Comparison of ENCODE assay signal across 22 mouse cellular contexts in genomic region chr6:89637977-89638376, GRCm38 (mm10). TPM values are rescaled to one million over a fixed set of nuclear protein-coding genes. Genes with fewer than 3 reads are reported as not detected.
DNase-seq lines count a peak whose midpoint lies in the region; ATAC-seq and TF ChIP-seq lines count a peak whose summit lies in the region.
"Had no signal": no experiment of that assay in that cellular context is flagged by ENCODE, and none has a peak within 500 bp of the region (broad histone marks: within the 10 kb centered on the region; RNA-seq: fewer than 3 reads in every experiment).

No protein-coding gene starts in this region.

- H3K4me1 ChIP-seq in liver, embryonic 12.5 days: peaks cover under 1% of the 10 kb centered on the region

- no peak for TF ChIP-seq CTCF in gastrocnemius, adult 2 months (IDR thresholded peaks at IDR 0.05)

- peak; percentile 87 for DNase-seq in heart, adult 11 months
- DNase-seq in heart, adult 8-10 months (ENCODE audit: low spot score): no peak
- peak; percentile 29 for DNase-seq in splenic B cell, adult 2 months (ENCODE audit: low read depth, low spot score)
- DNase-seq in gastrocnemius, adult 2 months: no peak
- DNase-seq: adrenal gland, adult 2 months; adrenal gland, postnatal 10 days; adrenal gland, postnatal 25 days; cerebellum, adult 11 months; cerebellum, adult 18-20 months; cerebellum, adult 8-10 months; cerebellum, adult 9-11 months; cerebellum, postnatal 14 days; cerebellum, postnatal 36 days; embryo, embryonic 11 days had no signal

- H3K4me2 ChIP-seq in liver, embryonic 12.5 days: no peak overlapping the region
- H3K4me2 ChIP-seq: embryonic facial prominence, embryonic 13.5 days; embryonic facial prominence, embryonic 15.5 days; forebrain, embryonic 13.5 days had no signal

- WGBS in liver, embryonic 12.5 days (ENCODE audit: insufficient replicate concordance): 38% methylated on average over 4 of the region's 4 CpGs

- intact Hi-C loops in gastrocnemius, adult 2 months (cut with DNase I): no loop called here

- H3K27me3 ChIP-seq in splenic B cell, adult 2 months (ENCODE audit: control insufficient read depth, insufficient read depth, low read length, poor library complexity, severe bottlenecking): no peaks in the 10 kb centered on the region
- H3K27me3 ChIP-seq in liver, embryonic 12.5 days (replicated peaks): 0 out of 2 replicates have a peak, but pooled peaks cover 4% of the 10 kb centered on the region
- H3K27me3 ChIP-seq: embryonic facial prominence, embryonic 15.5 days; forebrain, embryonic 13.5 days had no signal

- H3K9me3 ChIP-seq in liver, embryonic 12.5 days (replicated peaks): no peaks in the 10 kb centered on the region
- H3K9me3 ChIP-seq: embryonic facial prominence, embryonic 13.5 days; embryonic facial prominence, embryonic 15.5 days; forebrain, embryonic 10.5 days; forebrain, embryonic 13.5 days had no signal

- no peak overlapping the region for H3K9ac ChIP-seq in liver, embryonic 12.5 days
- H3K9ac ChIP-seq: embryonic facial prominence, embryonic 13.5 days; embryonic facial prominence, embryonic 15.5 days; forebrain, embryonic 13.5 days had no signal

- H3K27ac ChIP-seq in liver, embryonic 12.5 days: no peak overlapping the region
- H3K27ac ChIP-seq in gastrocnemius, adult 2 months: no peak overlapping the region
- H3K27ac ChIP-seq: embryonic facial prominence, embryonic 13.5 days; embryonic facial prominence, embryonic 15.5 days; forebrain, embryonic 10.5 days; forebrain, embryonic 13.5 days had no signal

- peak; percentile 52 for ATAC-seq in megakaryocyte, adult 5-6 weeks (ENCODE audit: poor library complexity, severe bottlenecking)
- no peak for ATAC-seq in liver, embryonic 12.5 days
- ATAC-seq: forebrain, embryonic 13.5 days; forebrain, embryonic 16.5 days had no signal

- H3K4me3 ChIP-seq in liver, embryonic 12.5 days: no peak overlapping the region
- H3K4me3 ChIP-seq in gastrocnemius, adult 2 months: no peak overlapping the region
- H3K4me3 ChIP-seq: embryonic facial prominence, embryonic 13.5 days; embryonic facial prominence, embryonic 15.5 days; erythroblast, embryonic 14.5 days; forebrain, embryonic 10.5 days; forebrain, embryonic 13.5 days had no signal

- H3K36me3 ChIP-seq in splenic B cell, adult 2 months (ENCODE audit: control insufficient read depth, insufficient read depth, low read length, poor library complexity, severe bottlenecking): no peaks in the 10 kb centered on the region
- no peaks in the 10 kb centered on the region for H3K36me3 ChIP-seq in liver, embryonic 12.5 days
- H3K36me3 ChIP-seq: embryonic facial prominence, embryonic 13.5 days; embryonic facial prominence, embryonic 15.5 days; forebrain, embryonic 10.5 days had no signal

RNA-seq across cellular contexts. Expression of gene Txnrd3, which starts 5.8 kb away (rescaled TPM):
- 10 to 100 TPM; 14.6 to 17.0 (median 15.0) TPM for total RNA-seq in heart, adult 8-10 months (2022)
- 0.11 and 1.1 TPM in 2 replicates for total RNA-seq in megakaryocyte, adult 5-6 weeks (2015)
- 0.49 and 1.5 TPM in 2 replicates for total RNA-seq in megakaryocyte, adult 5-6 weeks (2017)
- polyA plus RNA-seq in liver, embryonic 12.5 days (2016; fragmentation: Nextera tagmentation; extraction: Ambion mirVana): 6.1 and 6.4 TPM in 2 replicates
- total RNA-seq in gastrocnemius, adult 2 months (2021): 1 to 10 TPM; 3.4 to 4.4 TPM
- polyA plus RNA-seq: erythroblast, embryonic 14.5 days had no signal

RNA-seq across cellular contexts. Expression of gene Chchd6, which starts 42.5 kb away (rescaled TPM):
- 10 to 100 TPM; 10.1 to 12.9 (median 11.5) TPM for total RNA-seq in heart, adult 8-10 months (2022)
- 5.9 and 7.1 TPM in 2 replicates for total RNA-seq in megakaryocyte, adult 5-6 weeks (2015)
- total RNA-seq in megakaryocyte, adult 5-6 weeks (2017): 1.3 and 1.5 TPM in 2 replicates
- polyA plus RNA-seq in liver, embryonic 12.5 days (2016; fragmentation: Nextera tagmentation; extraction: Ambion mirVana): 25.5 and 27.7 TPM in 2 replicates
- total RNA-seq in gastrocnemius, adult 2 months (2021): 1 to 10 TPM; 2.5 TPM

Comparison
In these comparisons a context has a peak if more than half of its experiments do, and no peak if none do; other contexts are left out.
1. DNase-seq: peak in heart, adult 11 months (single experiment) and splenic B cell, adult 2 months (single experiment); none in heart, adult 8-10 months (single experiment) and gastrocnemius, adult 2 months (single experiment).